Mouse (Mus musculus) ES-CJ7 (cell line): ENCODE data around the gene Sash3.

Experiments
- DNase-seq: peaks from one replicate; pipeline ENCODE4 v3.0.0; 2011; ENCODE audit warnings: low read depth, low spot score

Gene Sash3

DNA sequence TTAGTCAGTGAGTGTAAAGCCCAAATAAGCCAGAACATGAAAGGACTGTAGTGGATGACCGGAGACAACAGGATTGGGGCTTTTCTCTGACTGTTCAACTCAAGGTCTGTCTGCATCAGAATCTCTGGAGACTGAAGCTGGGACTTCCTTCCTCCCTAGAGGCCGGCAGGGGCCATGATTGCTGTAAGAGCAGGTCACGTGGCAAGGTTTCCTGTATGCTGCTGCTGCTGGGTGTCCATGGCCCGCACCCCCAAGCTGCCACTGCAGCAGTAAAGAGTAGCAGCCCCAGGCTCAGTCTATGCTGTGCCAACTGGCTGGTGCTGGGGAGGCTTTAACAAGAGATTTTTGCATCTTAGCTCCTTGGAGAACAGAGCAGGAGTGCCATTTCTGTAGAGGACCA is at the start of gene Sash3:
Gene Sash3 (plus strand): TSS at position 175 of the 400 bp plus-strand sequence.
- no peak for DNase-seq

DNA sequence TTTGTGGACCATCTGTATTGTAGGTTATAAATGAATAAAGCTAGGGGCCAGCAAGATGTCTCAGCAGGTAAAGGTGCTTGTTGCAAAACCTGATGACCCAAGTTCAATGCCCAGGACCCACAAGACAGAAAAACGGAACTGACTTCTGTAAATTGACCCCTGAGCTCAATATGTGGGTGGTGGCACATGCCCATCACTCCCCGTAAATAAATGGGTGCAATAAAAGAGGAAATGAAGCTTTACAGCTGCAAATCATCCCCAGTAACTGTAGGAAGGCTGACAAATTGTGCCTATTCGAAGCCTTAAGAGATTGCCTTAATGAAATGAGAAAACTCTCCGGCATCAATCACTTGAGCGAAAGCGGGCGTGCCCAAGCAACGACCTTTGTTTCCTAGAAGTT is 49.7 kb upstream of the Sash3 start:
- DNase-seq: no peak

DNA sequence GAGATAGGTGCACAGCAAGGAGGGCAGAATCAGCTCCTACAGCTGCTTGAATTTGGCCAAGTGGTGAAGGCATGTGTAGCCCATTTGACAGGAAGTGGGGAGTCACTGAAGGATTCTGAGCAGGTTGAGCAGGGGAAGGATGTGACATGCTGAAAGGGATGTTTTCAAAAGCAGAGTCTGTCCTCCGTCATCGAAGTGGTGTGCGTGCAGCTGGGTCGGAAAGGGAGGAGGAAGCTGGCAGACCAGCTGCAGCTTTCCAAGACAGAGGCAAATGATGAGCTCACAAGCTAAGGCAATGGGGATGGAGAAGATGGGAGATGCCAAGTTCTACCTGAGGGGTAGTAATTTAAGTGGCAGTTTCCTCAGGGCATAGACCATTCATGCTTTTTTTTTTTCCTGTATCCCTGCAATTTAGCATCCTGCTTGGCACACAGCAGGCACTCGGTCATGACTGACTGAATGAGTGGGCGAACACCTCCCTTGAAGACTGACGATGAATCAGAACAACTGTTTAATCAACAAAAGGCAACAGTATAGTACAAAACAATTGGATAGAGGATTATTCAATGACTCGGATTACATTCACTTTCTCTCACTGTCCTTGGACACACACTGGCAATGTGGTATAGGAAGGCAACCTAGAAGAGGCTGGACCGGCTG is 47.6 kb upstream of the Sash3 start:
- DNase-seq: no peak

DNA sequence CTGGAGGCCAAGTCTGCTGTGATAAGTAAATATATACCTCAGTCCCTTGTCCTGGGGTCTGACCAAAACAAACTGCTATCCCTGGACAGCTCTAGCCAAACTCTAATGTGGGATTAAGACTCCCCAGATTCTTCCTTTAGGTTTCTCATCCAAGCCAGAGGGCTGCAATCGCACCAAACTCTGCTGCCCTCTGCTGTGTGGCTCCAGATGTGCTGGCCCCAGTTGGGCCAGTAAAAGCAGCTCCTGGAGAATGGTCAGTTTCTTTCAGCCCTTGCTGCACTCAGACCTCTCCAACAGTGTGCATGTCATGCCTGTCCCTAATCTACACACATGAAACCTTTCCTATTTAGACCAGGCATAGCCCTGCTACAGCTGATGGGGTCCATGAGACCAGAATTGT is 46.4 kb upstream of the Sash3 start:
- no peak for DNase-seq

DNA sequence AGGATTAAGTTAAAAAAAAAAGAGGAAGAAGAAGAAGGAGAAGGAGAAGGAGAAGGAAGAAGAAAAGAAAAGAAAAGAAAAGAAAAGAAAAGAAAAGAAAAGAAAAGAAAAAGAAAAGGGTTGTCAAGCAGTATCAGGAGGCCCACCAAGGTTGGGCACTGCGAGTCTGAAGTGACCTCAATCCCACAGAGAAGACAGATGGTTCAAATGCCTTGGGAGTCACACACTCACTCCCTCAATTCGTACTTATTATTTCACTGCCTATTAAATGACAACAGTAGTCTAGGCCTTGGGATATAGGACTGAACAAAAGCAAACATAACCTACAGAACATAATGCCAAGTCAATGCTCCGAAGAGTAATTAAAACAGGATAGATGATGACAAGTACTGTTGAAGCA is 43.0 kb upstream of the Sash3 start:
- no peak for DNase-seq

DNA sequence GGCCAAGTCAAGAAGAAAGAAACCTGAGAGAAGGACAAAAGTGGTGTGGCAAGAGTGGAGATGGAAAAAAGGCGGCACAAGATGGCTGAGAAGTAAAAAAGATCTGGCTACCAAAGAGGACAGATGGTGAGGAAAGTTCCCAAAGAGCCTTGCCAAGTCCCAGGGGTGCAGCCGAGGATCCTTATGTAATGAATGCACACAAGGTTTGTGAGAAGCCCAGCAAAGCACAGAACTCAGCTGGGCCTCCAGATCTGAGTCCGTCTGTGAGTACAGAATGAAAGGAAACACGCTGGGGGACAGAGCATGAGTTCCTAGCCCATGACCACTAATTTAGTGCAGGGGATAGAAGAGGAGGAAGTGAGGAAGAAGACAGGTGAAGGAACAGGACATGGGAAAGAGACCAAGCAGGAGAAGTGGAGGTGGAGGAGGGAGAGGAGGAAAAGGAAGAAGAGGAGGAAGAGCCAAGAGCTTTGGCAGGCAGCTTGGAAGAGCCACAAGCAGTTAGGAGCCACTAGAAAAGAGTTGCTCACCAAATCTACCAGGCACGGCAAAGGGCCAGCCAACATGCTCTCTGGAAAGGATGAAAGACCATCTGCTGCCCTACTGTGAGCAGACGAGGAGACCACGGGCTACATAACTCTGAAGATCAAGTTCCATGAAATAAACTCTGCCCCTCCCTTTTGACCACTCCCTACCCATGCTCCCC is 41.3 kb upstream of the Sash3 start:
- DNase-seq: no peak

DNA sequence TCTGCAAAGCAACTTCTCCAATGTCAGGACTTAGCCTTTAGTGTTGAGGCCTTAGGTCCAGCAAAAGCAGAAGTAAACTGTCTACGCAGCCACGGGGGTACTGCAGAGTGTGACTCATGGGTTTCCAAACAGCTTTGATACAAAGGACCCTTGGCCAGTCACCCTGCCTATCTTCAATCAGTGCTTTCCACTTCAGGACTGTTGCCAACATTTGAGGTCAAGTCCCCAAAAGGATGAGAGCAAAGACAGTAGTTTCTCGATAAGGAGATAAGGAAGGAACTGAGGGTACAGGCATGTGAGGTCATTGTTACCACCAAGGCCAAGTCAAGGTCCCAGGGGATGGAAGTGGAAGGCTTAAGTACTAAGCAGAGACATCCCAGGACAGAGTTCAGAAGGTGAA is 40.0 kb upstream of the Sash3 start:
- DNase-seq: no peak

DNA sequence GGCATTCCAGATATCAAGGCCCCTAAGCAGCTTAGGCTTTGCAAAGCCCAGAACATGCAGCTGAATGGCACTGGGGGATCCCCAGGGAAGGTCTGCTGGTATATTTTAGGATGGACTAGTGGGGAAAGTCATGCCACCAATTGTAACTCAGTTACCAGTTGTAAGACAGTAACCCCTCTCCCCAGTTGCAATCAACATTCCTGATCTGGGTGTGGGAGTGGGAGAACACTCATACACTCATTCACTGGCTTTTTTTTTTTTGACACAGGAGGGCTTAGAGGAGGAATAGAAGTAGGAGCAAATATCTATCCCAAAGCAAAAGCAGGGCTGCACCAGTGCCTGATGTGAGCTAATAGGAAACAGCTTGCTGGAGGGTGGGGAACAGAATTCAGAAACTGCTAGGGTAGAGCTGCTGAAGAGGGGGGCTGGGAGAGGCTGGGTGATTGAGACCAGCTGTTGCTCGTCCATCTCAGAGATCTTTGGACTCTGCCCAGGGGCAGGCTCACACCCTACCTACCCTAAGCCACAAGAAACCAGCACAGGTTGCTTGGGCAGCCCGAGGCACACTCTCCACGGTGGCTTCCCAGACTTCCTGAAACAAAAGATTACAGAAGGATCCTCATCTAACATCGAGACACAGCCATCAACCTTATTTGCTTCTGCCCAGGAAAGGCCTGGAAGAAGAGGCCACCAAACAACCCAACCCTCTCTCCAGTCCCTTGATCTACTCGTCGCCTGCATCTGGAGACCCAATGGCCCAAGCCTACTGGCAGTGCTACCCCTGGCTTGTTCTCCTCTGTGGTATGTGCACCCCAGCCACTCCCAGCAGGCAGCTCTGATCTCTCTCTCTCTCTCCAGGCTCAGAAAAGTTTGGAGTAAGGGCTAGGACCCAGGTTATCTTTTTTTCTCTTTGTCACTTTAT is 37.6 kb upstream of the Sash3 start, which contains the start of gene Xpnpep2:
Gene Xpnpep2 (plus strand): TSS at position 332 of the 922 bp plus-strand sequence.
- peak; percentile 45 for DNase-seq

DNA sequence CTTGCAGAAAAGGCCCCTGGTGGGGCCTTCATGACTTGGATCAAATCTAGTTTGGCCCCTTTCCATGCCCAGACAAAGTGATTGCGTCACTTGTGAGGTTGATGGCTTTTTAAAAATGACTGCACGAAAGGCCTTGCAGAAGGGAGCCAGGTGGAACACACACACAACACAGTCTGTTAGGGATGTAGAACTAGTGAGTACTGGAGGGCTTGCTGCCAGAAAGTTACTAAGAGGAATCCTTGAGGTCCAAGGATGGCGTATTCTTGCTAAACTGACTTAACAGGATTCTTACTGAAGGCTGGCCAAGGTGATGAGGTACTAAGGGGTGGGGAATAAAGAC is 37.0 kb upstream of the Sash3 start:
- DNase-seq: no peak

DNA sequence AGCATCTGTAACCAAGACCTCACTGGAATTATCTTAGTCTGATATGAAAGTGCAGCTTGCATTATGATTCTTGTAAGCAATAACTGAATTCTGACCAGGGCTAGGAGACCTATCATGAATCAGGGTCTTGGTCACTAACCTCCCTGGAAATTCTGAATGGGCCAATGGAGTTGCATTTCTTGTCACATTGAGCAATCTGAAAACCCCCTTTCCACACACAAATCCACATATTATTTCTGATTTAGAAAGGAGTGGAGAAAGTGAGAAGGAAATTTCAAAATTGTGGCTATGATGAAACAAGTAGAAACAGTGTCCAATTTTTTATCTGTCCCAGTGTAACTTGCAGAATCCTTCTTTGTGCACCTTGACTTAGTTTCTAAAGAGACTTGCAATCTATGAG is 26.9 kb upstream of the Sash3 start:
- DNase-seq: no peak

DNA sequence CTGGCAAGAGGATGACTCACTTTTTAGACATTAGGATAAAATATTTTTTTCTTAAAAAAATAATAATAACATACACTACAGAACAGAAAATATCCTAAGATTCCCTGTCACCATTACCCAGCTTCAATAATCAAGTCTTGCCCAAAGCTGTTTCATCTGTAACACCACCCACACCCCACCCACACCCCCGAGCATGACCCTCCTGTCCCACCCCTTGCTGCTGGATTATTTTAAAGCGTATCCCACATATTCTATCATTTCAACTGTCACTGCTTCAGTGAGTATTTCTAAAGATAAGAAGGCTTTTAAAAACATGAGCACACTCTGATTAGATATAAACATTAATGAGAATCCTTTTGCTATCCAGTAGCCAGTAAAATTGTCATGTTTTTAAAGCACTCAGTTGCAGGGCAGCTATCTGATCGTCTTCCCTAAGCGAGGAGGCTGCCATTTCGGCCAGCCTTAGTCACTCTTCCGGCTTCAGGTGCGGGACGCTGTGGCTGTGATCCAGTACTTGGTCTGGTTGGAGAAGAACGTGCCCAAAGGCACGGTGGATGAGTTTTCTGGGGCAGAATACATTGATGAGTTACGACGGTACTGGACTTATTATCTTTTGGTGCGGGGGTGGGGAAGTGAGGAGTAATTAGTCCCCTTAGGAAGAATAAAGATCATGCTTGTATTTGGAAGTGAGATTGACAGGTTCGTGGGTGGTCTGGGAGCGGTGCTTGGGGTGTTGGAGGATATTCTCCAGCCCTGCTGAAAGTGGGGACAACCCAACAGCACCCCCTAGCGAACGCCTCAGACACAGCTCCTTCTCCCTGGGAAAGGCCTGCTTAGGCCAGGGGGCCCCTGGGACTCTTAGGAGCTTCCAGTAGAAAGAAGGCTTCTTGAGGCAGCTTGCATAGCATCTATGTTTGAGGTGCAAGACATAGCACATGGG is 21.8 kb upstream of the Sash3 start:
- peak; percentile 56 for DNase-seq

DNA sequence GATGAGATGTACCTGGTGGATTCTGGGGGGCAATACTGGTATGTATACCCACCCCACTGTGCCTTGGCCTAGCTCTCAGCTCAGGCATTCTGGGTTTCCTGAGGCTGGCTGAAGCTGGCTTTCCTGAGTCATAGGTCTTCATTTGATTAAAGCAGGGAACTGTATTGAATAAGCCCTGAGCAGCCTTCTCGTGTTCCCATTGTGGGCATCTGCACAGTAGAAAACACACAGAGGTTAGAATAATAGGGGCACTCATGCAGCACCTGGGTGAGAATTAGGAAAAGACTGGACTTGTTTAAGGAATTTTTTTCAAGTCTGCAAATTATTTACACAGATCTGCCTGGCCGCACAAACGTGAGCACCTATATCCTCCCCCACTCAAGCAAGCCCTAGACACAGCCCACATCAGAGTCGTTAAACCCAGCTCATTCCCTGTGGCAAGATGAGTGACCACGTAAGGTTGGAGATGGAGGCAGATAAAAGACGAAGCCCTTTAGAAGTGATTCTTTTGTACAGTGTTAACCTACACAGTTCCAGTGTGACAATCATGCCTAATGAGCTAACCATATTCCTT is 19.2 kb upstream of the Sash3 start:
- no peak for DNase-seq

DNA sequence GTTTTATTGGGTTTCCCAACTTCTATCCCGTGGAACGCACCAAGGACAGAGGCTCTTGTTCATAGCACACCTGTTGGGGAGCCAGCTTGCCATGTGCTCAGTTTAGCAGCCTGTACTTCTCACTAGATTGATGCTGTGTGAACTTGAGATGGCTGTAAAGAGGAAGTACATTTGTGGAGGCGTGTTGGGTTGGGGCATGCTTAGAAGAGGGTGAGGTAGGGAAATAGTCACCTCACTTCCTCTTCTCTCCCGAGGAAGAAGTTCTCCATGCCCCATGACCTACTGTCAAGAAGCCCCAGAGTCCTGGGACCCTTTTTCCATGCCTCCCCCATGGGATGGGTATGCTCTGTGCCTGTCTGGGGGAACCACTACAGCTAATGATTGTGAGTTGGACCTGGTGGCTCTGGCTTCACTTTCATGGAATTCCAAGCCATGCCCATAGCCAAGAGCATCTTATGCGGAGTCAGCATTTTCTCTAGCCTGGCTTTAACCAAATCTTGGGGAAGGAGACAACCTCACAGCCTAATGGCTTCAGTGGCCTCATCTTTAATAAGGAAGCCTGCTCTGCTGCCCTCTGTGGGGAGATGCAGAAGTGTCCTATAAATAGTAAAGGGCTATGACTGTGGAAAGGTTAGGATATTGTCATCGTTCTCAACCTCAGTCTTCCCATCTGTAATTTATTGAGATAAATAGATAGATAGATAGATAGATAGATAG is 18.6 kb upstream of the Sash3 start:
- no peak for DNase-seq

DNA sequence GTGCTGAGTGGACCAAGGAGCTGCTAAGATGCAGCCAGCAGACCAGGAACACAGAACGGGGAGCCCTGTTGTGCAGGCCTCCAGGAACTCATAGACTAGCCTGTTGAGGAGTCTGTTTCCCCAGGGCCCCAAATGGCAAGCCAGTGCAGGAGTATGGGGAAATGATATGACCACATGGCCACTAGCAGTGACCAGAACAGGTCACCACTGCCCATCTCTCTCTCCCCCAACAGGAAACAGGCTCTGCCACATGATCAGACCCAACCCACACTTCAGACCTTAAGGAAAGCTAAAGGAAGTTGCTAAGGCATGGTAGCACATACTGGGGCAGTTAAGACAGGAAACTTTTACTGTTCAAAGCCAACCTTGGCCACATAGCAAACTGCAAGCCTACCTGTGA is 17.1 kb upstream of the Sash3 start:
- no peak for DNase-seq

DNA sequence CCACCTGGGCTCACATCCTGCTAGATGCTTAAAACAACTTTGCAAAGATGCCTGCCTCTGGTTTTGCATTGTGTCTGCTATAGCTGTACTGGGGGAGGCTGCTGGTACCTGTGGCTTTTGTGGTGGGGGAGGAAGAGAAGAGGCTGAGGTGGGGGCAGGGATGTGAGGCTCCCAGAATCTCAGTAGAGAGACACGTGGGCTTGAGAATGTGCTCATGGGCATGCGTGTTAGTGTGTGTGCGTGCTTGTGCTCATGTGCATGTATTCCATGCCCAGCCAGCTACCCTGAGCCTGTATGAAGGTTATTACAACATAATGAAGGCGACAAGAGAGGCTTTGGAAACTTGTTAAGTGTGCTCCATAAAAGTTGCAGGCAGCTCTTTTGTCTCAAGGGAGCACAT is 9.3 kb upstream of the Sash3 start:
- DNase-seq: no peak

DNA sequence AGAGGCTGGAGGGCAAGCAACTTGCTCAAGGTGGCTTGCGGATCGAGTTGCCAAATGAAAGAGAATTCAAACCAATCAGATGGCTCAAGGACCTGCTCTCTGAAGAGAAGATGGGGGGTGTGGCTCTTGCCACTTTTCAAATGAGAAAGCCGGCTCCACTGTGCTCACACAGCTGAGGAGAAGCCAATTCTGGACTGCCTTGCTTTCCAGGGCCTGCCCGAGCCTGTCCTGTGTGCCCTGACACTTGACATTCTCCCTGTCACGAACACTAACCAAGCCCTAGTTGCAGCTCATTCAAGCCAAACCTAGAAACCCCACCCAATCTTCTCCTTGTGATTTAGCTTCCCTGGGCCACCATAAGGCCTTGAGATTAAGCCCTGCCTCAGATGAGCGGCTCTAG is 8.2 kb upstream of the Sash3 start:
- DNase-seq: no peak

DNA sequence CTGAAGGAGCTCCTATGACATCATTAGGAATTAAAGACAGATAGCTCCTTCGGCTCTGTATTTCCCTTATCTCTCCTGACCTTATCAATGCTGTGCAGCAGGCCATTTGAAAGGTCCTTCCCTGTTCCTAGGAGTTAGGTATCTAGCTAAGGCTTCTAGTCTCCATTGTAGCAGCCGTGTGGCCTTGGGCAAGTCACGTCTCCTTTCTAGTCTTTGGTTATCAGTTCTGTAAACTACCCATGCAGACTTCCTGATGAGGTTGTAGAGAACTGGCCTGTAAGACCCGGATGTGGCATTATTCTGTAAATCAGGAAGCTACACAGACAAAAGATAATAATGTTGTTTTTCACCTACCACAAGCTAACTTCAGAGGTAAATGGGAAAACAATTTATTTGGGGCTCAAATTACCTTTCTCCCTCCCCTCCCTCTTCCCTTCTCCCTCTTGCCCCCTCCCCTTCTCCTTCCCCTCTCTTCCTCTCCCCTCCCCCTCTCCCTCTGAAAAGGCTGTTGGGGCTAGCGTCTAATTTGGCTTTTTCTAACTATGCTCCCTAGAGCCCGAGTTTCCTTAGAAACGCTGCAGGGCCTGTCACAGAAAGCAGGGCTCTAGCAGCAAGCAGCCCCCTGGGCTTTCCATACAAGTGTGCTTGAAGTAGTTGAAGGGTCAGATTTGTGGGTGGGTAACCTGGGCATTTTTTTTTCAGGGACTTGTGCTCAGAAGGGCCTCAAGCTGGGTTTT is 7.5 kb upstream of the Sash3 start:
- no peak for DNase-seq

DNA sequence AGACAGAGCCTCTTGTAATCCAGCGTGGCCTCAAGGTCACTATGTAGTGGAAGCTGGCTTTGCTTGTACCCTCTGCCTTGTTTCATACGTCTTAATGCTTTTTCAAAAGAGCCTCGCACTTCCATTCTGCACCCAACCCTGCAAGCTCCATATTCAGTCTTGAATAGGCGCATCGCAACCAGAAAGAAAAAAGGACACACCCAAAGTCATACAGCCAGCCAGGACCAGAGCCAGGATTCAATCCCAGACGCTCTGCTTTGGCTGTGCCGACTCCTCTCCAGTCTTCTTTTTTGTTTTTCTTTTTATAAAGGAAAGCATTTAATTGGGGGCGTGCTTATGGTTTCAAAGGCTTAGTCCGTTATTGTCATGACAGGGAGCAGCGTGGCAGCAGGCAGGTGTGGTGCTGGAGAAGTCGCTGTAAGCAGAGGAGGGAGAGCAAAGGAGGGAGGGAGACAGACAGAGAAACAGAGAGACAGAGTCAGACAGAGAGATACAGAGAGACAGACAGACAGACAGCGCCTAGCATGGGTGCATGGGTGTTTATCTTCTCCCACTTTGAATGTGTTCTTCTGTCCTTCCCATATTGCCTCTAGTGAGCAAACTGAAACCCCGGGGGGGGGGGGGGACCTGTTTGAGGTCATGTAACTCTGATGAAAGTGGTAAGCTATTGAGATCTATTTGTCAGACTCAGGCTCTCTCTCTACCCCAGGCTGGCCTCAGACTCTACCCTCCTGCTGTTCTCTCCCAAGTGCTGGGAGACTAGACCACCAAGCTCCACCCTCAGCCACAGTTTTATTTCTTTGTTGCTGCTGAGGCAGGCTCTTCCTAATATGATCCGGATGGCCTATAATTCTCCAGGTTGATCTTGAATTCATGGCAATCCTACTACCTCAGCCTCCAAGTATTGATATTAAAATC is 6.6 kb upstream of the Sash3 start:
- no peak for DNase-seq
